Mouse (Mus musculus): Measurements from ENCODE around the gene Wee2.

Gene Wee2

DNA sequence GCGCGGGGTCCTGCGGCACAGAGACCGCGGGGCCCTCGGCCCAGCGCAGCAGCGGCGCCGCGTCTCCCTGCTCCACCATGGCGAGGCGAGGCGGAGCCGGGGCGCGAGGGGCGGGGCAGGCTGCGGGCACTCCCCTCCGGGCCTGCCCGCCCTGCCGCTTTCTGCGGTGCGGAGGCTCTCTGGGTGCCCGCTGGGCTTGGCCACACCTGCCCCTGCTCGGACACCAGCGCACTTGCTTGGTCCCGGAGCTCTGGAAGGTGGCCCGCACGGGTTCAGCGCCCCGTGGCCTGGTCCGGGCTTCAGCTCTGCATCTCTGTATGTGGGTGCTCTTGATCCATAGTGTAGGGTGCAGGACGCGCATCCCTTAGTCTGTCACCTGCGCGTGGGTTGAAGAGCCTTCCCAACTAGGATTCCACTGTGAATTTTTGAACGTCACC lies 2.8 kb upstream of the Wee2 start, which contains the start of gene E330009J07Rik:
TSS of gene E330009J07Rik (minus strand) at position 89 of the 437 bp plus-strand sequence.
- peak; percentile 89 for DNase-seq

DNA sequence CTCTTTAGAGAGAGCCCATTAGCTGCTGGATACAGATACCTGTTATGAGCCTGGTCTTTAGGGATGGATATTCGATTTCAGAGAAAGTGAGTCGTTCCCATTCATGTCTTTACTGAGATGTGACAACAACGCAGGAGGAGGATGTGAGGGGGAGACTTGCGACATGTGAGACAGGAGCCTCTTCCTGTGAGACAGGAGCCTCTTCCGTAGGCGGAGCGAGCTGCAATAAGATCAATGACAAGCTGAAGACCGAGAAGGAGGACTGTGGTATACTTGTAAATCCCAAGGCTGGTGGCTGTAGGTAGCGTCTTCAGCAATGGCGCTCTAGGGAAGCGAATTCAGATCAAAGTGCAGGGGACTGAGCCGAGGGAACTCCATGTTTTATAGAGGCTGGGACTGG lies 843 bp downstream of the Wee2 start:
- no peak for DNase-seq

DNA sequence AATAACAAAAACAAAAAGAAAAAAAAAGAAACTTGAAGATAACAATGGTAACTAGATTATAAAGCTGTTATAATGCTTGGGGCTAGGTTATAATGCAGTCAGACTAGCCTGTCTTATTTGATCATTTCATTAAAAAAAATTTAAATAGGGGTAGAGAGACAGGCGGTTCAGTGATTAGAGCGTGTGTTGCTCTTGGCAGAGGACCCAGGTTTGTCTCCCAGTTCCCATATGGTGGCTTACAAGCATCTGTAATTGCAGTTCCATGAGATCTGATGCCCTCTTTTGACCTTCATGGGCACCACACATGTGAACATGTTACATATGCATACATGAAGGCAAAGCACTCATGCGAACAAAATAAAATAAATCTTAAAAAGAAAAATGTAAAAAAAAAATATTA lies 2.4 kb downstream of the Wee2 start:
- DNase-seq = no peak

DNA sequence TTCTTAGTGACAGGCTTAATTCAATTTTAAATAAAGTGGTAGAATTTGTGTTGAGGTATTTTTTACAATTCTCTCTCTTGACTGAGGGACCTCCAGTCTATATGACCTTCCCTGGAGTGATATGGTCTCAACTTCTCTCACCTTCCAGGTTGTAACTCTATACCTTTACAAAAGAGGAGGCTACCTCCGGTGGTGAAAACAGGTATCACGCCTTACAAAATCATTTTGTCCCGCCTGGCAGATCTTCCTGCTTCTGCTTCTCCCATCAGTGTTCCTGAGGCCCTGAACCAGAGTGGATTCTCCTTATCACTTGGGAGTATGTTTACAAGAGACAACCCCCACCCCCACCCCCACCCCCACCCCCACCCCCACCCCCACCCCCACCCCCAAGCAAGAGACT lies 2.9 kb downstream of the Wee2 start:
- DNase-seq = no peak

DNA sequence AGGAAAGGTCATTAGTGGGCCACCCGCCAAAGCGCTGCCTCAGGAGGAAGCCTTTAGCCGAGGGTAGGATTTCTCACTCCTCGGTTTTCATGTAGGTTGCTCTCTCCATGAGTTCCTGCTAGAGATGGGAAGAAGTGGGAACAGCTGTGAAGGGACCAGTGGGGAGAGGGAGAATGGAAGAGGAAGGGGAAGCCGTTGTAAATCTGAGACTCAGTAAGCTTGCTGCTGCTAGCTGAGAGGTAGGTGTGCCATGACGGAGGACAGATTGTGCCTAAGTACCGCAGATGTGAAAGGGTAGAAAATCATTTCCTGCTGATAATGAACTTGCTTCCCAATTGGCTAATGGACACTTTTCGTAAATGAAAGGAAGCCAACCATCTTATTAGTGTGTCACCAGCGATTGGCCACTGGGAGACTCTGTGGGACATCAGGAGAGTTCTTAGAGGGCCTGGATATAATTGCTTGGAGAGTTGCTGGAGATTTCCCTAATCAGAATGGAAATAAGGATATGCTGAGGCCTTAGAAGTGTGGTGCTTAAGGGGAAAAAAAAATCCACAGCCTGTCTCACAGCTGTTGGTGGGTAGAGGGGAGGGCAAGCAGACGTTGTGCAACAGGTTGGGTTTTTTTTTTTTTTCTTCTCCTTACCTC lies 4.5 kb downstream of the Wee2 start:
- DNase-seq = no peak

DNA sequence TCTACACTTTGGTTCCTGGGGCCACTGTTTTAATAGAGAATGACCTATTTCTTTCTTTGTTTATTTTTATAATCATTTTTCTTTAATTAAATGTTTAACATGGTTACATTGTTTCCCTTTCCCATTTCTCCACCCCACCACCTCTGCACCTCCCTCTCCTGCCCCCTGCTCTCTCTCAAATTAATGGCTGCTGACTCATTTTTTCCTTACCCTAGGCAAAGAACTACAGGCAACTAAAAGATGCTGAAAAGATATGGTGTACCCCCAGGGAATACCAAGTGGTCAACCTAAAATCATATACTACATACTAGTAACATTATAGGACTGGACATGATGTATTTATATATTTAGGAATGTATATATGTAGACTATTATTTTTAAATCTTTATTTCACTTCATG lies 9.7 kb downstream of the Wee2 start:
- DNase-seq = no peak

DNA sequence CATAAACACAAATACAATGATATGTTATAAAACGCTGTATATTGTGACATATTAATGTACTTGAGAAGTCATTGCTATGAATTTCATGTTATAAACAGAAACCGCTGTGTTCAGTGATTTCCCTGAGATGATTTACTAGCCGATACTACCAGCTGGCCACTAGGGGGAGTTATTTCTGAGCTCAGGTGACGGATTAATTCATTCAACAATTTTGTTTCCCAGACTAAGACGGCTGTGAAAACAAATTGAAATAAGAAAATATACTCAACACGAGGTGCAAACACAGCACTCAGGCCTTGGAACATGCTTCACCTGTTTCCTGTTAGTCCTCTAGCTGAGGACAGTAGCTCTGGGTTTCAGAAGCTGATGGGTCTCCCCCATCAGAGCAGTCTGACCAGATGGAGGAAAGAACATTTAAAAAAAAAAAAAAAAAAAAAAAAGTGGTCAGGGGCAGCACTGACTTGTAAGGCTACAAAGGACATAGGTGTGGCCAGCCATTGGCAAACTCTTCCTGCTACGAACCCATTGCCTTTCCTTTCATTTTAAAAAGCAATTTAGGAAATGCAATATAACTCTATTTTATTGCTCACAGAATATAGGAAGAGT lies 15.7 kb downstream of the Wee2 start:
- no peak for DNase-seq

DNA sequence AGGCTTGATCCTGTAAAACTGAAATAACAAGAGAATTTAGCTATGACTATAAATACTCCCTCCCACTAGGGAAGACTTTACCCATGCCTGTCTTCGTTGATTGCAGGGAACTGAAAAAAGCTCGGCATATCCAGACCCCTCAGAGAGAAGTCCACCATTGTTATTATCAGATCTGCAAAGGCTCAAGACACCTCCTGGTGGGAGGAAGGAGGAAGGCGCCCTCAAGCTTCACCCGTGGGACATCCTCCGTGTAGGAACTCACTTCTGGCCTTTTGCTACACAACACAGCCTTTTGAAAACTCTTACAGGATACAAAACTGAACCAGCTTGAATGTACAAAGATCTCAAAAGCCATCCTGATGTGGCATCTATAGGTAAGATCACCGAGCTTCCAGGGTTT lies 26.8 kb downstream of the Wee2 start:
- DNase-seq = no peak

DNA sequence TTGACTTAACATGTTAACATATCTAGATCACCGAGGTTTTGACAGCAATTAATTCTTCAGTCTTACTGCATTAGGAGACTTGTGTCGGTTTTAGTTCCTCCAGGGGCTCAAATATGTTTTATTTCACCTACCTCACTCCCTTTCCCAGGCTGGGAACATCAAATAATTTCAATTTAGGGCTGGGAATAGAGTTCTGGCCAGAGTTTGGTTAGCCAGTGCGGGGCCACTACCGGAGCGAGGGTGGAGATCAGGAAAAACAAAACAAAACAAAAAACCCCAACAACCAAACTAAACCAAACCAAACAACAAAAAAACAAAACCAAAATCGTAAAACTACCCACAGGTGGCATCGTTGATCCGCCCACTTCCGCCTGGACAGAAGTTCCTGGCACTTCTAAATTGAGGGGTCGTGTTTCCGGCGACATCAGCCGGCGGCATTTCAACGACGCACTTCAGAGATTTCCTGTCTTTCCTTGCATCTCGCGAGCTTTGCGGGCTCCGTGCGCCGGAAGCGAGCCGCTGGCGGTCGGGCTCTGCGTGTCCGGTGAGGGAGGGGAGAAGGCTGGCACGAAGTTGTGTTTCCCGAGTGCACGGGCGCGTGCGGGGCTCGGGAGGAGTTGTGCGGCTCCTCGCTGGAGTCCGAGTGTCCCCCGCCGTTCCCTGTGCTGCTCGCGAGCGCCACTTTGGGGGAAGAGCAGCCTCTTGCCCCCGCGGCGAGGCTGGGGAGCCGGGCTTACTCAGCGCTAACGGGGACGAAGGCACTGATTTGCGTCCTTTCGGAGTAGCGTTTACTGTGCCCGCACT lies 32.2 kb downstream of the Wee2 start, which contains the start of gene Ssbp1:
TSS of gene Ssbp1 (plus strand) at position 437 of the 804 bp plus-strand sequence.
- peak; percentile 92 for DNase-seq

DNA sequence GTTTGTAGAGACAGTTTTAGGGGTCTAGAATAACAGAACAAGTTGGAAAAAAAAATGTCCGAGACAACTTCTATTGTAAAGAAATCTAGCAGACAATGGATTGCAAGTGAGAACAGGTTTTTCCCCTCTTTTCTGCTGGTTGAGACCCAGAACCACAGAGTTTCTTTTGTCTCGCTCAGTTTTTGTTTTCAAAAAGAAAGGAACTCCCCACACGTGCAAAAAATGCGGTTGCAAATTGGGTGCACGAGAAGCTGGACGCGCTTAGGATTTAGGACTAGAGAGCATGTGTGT lies 32.8 kb downstream of the Wee2 start:
- no peak for DNase-seq

DNA sequence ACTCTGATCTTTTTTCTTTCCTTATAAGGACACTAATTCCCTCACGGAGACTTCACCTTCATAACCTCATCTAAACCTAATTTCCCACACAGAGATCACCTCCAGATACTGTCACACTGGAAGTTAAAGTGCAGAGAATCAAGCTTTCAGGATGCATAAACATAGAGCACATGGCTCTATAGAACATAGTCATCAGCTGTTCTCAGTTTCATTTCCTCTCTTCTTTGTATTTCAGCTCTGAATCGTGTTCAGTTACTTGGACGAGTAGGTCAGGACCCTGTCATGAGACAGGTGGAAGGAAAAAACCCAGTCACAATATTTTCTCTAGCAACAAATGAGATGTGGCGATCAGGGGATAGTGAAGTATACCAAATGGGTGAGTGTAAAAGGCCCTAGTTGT lies 37.2 kb downstream of the Wee2 start:
- DNase-seq = no peak

DNA sequence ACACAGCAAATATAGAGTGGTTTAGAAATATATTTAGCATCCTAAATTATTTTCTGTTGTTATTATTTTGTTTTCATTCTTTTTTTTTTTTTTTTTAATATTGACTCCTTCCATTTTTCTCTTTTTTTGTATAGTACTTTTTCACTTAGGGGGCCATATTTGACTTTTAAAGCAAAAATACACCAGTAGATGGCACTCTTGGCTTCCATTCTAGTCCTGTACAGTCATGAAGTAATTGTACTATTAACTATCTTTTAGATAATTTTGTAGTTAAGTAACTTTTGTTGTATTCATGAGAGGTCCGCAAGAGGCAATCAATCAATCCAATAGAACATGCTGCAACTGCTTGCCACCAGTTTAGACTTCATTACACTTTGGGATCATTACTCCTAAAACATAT lies 40.8 kb downstream of the Wee2 start:
- no peak for DNase-seq

DNA sequence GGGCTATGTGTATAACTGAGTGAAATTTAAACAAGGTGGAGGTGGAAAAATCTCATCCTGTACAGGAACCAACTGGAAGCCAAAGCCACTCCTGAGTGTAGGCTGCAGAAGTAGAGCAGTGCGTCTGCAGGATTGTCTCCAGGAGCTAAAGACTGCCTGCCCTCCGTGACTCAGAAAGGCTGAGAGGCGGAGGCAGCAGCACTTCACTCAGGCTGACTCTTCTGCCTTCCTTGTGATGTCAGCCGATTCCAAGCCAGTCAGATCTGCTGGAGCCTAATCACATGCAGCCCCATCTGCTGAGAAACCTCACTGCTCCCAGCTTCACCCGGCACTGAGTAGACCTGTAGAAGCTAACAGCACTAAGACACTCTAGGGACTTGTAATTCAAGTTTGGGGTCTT lies 43.4 kb downstream of the Wee2 start:
- peak; percentile 34 for DNase-seq

DNA sequence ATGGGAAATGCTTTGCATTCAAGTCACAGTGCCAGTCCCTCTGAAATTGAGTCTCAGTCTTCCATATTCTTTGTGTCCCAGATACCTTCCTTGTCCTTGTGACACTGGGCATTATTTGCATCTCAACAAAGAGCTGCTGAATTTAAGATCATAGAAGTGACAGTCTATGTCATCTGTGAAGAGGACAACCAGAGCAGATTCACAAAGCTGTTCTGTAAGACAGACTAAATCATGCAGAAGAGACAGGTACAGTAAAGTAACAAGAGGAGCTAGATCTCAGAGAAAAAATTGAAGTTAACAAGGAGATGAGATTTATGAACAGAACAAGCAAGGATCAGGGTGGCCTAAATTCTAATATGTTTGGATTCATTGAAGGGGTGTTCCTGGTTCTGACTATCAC lies 52.0 kb downstream of the Wee2 start, which contains the start of gene Tas2r137:
TSS of gene Tas2r137 (plus strand) at position 301 of the 400 bp plus-strand sequence.
- no peak for DNase-seq

DNA sequence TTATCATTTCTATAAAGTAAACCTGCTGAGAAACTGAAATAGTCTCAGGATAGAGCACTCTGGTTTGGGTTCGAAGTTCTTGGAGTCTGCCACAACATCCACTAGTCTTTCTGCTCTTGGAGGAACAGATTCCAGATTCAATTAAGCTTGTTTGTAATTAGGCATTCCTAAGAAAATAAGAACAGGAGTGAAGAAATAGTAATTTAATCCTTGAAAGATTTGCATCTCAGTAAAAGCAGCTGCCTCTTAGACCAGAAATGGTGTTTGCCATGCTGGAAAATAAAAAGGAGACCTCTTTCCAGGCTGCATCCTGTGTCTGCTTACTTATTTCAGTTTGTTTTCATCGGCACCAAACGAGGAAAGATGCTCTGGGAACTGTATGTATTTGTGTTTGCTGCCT lies 54.3 kb downstream of the Wee2 start, which contains the start of gene Tas2r108:
TSS of gene Tas2r108 (plus strand) at position 301 of the 400 bp plus-strand sequence.
- DNase-seq = no peak

All from right cerebral cortex, adult 18-20 months (tissue).